Mouse (Mus musculus) ES-E14 (cell line): ENCODE results near the gene Tceal3.

Experiments used
- CHD2 ChIP-seq: IDR thresholded peaks from 2 replicates; pipeline ENCODE4 v1.6.1; 2014; ENCODE audit warnings: mild to moderate bottlenecking, low read depth, low read length, inconsistent platforms
- ZC3H11A ChIP-seq: IDR thresholded peaks from 2 replicates; pipeline ENCODE4 v1.6.1; 2012; ENCODE audit warnings: low read depth, mild to moderate bottlenecking, inconsistent platforms, low read length, borderline replicate concordance
- ZNF384 ChIP-seq: IDR thresholded peaks from 2 replicates; pipeline ENCODE4 v1.6.1; 2012; ENCODE audit warnings: low read depth, low read length, inconsistent platforms

GRCm38 (mm10) chrX:136607395-136607794, 16.8 kb downstream of the Tceal3 start:
- TF ChIP-seq ZNF384 (no peak), ZC3H11A (no peak), CHD2 (no peak)
